Mouse (Mus musculus) midbrain, embryonic 16.5 days (tissue): ENCODE measurements at regions not wholly inside any gene's neighbourhood (a gene's known extent, or its start where the extent isn't known, plus 50 kb on each side); places are given as distances from the start of the nearest gene placed in this dataset.

Experiments used
- ATAC-seq: fragments of 200-750 bp; cut with Nextera tagmentation; 2 replicates; pipeline ENCODE4 v1.8.0; 2017; ENCODE audit warnings: moderate TSS enrichment
- H3K27ac ChIP-seq: fragments of 300-500 bp; sonication (generic); 2 replicates; pipeline ENCODE4 v1.5.1; 2014; ENCODE audit warnings: mild to moderate bottlenecking, low read length, mixed read lengths
- H3K27me3 ChIP-seq: fragments of 300-500 bp; sonication (generic); 2 replicates; pipeline ENCODE4 v1.6.1; 2014; ENCODE audit warnings: low read depth, low read length, mixed read lengths; ENCODE audit not compliant: control insufficient read depth, insufficient read depth
- H3K36me3 ChIP-seq: fragments of 300-500 bp; sonication (generic); 2 replicates; pipeline ENCODE4 v1.6.1; 2014; ENCODE audit warnings: mild to moderate bottlenecking, low read length, moderate library complexity, mixed read lengths; ENCODE audit not compliant: control insufficient read depth, insufficient read depth
- H3K4me1 ChIP-seq: fragments of 300-500 bp; sonication (generic); 2 replicates; pipeline ENCODE4 v1.6.1; 2014; ENCODE audit warnings: mild to moderate bottlenecking, low read length, mixed read lengths; ENCODE audit not compliant: control insufficient read depth, insufficient read depth
- H3K4me2 ChIP-seq: fragments of 300-500 bp; sonication (generic); 2 replicates; pipeline ENCODE4 v1.6.1; 2014; ENCODE audit warnings: mild to moderate bottlenecking, low read length, mixed read lengths
- H3K4me3 ChIP-seq: fragments of 300-500 bp; sonication (generic); 2 replicates; pipeline ENCODE4 v1.5.1; 2014; ENCODE audit warnings: low read depth, mild to moderate bottlenecking, low read length, moderate library complexity, mixed read lengths
- H3K9ac ChIP-seq: fragments of 300-500 bp; sonication (generic); 2 replicates; pipeline ENCODE4 v1.6.1; 2014; ENCODE audit warnings: low read depth, low read length, mixed read lengths
- H3K9me3 ChIP-seq: fragments of 300-500 bp; sonication (generic); replicated peaks from 2 replicates; pipeline ENCODE4 v1.6.1; 2014; ENCODE audit warnings: mild to moderate bottlenecking, low read length, mixed read lengths; ENCODE audit not compliant: control insufficient read depth, poor library complexity, severe bottlenecking
- WGBS: fragments of 180-500 bp; shearing (Covaris S2); extraction: QIAGEN DNeasy Blood & Tissue Kit; methylation state at CpG from one replicate; pipeline ENCODE4 v1.1.7; 2014; 5-methylcytosine and 5-hydroxymethylcytosine counted together

- no peaks in the 10 kb centered on the region for H3K4me1 ChIP-seq
- H3K9me3 ChIP-seq: no peaks in the 10 kb centered on the region
- H3K27ac ChIP-seq: no peak overlapping the region
- no peak overlapping the region for H3K4me2 ChIP-seq
- H3K36me3 ChIP-seq: no peaks in the 10 kb centered on the region
- H3K9ac ChIP-seq: no peak overlapping the region
- no peaks in the 10 kb centered on the region for H3K27me3 ChIP-seq
- no peak overlapping the region for H3K4me3 ChIP-seq
- no peak for ATAC-seq
- WGBS: 81% methylated on average over 8 of the region's 8 CpGs
Measured at GRCm38 (mm10) chr2:172674641-172675040, 125.2 kb downstream of the Tfap2c start.

- H3K4me1 ChIP-seq: no peaks in the 10 kb centered on the region
- ATAC-seq: no peak
- no peaks in the 10 kb centered on the region for H3K9me3 ChIP-seq
- no peaks in the 10 kb centered on the region for H3K36me3 ChIP-seq
- no peak overlapping the region for H3K4me2 ChIP-seq
- no peak overlapping the region for H3K4me3 ChIP-seq
- no peak overlapping the region for H3K27ac ChIP-seq
- no peak overlapping the region for H3K9ac ChIP-seq
- 82% methylated on average over 15 of the region's 15 CpGs for WGBS
- H3K27me3 ChIP-seq: no peaks in the 10 kb centered on the region
Measured at GRCm38 (mm10) chr2:172675081-172675480, 125.7 kb downstream of the Tfap2c start.

GRCm38 (mm10) chr2:172690196-172690595 is 140.8 kb downstream of the Tfap2c start:
- Histone ChIP-seq H3K27me3 (no peaks in the 10 kb centered on the region), H3K27ac (no peak overlapping the region), H3K9ac (no peak overlapping the region), H3K36me3 (no peaks in the 10 kb centered on the region), H3K9me3 (no peaks in the 10 kb centered on the region), H3K4me1 (no peaks in the 10 kb centered on the region), H3K4me2 (no peak overlapping the region), H3K4me3 (no peak overlapping the region)
- WGBS: 89% methylated on average over 1 of the region's 1 CpGs
- no peak for ATAC-seq

GRCm38 (mm10) chr2:172690931-172691651 is 141.7 kb downstream of the Tfap2c start:
- Histone ChIP-seq H3K27me3 (no peaks in the 10 kb centered on the region), H3K4me3 (no peak overlapping the region), H3K27ac (no peak overlapping the region), H3K4me2 (no peak overlapping the region), H3K9me3 (no peaks in the 10 kb centered on the region), H3K36me3 (no peaks in the 10 kb centered on the region), H3K9ac (no peak overlapping the region), H3K4me1 (no peaks in the 10 kb centered on the region)
- 50% methylated on average over 9 of the region's 9 CpGs for WGBS
- no peak for ATAC-seq

- no peak overlapping the region for H3K4me3 ChIP-seq
- no peak for ATAC-seq
- H3K9me3 ChIP-seq: no peaks in the 10 kb centered on the region
- no peaks in the 10 kb centered on the region for H3K4me1 ChIP-seq
- H3K36me3 ChIP-seq: no peaks in the 10 kb centered on the region
- H3K27me3 ChIP-seq: no peaks in the 10 kb centered on the region
- H3K27ac ChIP-seq: no peak overlapping the region
- H3K9ac ChIP-seq: no peak overlapping the region
- no peak overlapping the region for H3K4me2 ChIP-seq
- 49% methylated on average over 6 of the region's 6 CpGs for WGBS
Measured at GRCm38 (mm10) chr2:172698961-172699360, 149.6 kb downstream of the Tfap2c start.

- no peak for ATAC-seq
- WGBS: 83% methylated on average over 4 of the region's 4 CpGs
- Histone ChIP-seq H3K36me3 (no peaks in the 10 kb centered on the region), H3K4me2 (no peak overlapping the region), H3K27ac (no peak overlapping the region), H3K9me3 (no peaks in the 10 kb centered on the region), H3K9ac (no peak overlapping the region), H3K4me1 (no peaks in the 10 kb centered on the region), H3K4me3 (no peak overlapping the region), H3K27me3 (no peaks in the 10 kb centered on the region)
Measured at GRCm38 (mm10) chr2:172699654-172700053, 150.3 kb downstream of the Tfap2c start.

GRCm38 (mm10) chr2:172710641-172711040 is 161.2 kb downstream of the Tfap2c start:
- 66% methylated on average over 4 of the region's 4 CpGs for WGBS
- H3K4me2 ChIP-seq: no peak overlapping the region
- H3K36me3 ChIP-seq: no peaks in the 10 kb centered on the region
- H3K9me3 ChIP-seq: no peaks in the 10 kb centered on the region
- no peak overlapping the region for H3K9ac ChIP-seq
- H3K4me1 ChIP-seq: no peaks in the 10 kb centered on the region
- no peak for ATAC-seq
- H3K27ac ChIP-seq: no peak overlapping the region
- H3K27me3 ChIP-seq: no peaks in the 10 kb centered on the region
- H3K4me3 ChIP-seq: no peak overlapping the region

- peaks cover 8% of the 10 kb centered on the region for H3K4me1 ChIP-seq
- no peak overlapping the region for H3K4me3 ChIP-seq
- no peaks in the 10 kb centered on the region for H3K36me3 ChIP-seq
- no peaks in the 10 kb centered on the region for H3K9me3 ChIP-seq
- H3K27ac ChIP-seq: no peak overlapping the region
- ATAC-seq: no peak
- WGBS: 4% methylated on average over 13 of the region's 13 CpGs
- H3K27me3 ChIP-seq: peaks cover 36% of the 10 kb centered on the region
- no peak overlapping the region for H3K4me2 ChIP-seq
- no peak overlapping the region for H3K9ac ChIP-seq
Measured at GRCm38 (mm10) chr2:172726701-172727100, 177.3 kb downstream of the Tfap2c start.

- Histone ChIP-seq H3K27me3 (peaks cover 37% of the 10 kb centered on the region), H3K36me3 (no peaks in the 10 kb centered on the region), H3K9ac (no peak overlapping the region), H3K4me3 (no peak overlapping the region), H3K9me3 (no peaks in the 10 kb centered on the region), H3K27ac (no peak overlapping the region), H3K4me1 (peaks cover 8% of the 10 kb centered on the region), H3K4me2 (no peak overlapping the region)
- no peak for ATAC-seq
- 6% methylated on average over 10 of the region's 10 CpGs for WGBS
Measured at GRCm38 (mm10) chr2:172727576-172727975, 178.2 kb downstream of the Tfap2c start.
